Mouse (Mus musculus) lung, postnatal 36 days (tissue): ENCODE results near the gene Mrap.

ENCODE experiments used
- DNase-seq: peaks from one replicate; pipeline ENCODE4 v3.0.0; 2022; ENCODE audit warnings: mixed read lengths

Mrap gene

GRCm38 (mm10) chr16:90759335-90759734 is 21.3 kb downstream of the Mrap start:
- no peak for DNase-seq

GRCm38 (mm10) chr16:90760515-90760914 is 22.5 kb downstream of the Mrap start:
- peak; percentile 21 for DNase-seq

GRCm38 (mm10) chr16:90765195-90765877 is 27.3 kb downstream of the Mrap start:
- no peak for DNase-seq

DNA sequence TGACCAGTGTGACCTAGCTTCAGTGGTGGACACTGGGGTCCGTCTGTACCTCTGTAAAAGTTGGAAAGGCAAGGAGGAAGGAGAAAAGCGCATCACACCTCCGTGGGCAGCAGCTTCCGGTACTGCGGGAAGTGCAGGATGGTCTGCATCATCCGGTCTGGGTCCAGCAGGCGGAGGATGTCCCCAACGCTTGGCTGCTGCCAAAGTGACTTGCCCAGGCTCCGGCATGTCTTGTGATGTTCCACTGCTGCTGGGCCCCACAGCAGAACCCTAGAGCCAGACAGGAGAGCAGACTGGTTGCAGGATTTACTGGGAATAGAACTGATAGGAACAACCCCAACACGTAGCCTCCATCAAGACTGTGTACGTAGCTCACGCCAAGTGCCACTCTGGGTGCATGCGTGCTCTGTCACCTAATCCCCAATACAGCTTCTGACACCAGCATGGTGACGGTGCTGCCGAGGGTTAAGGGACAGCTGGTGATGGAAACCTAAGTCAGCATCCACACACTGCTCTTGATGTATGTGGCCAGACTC is 29.0 kb downstream of the Mrap start:
- DNase-seq: no peak

DNA sequence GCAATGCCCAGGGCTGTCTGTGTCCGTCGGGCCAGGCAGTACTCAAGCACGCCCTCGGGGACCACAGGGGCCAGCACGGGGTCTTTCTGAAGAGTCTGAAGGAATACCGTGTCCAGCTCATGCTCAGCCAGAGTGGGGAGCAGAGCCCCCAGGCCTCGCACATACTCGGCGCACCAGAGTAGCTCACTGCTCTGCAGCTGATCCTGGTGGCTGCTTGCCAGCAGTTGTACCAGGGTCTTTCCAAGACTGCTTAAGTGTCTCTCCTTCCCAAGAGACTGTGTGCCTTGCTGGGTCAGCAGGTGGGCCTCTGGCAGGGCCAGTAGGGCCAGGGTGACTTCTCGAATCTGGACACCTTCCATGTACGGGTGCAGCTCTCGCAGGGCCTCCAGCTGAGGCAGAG is 36.2 kb downstream of the Mrap start:
- no peak for DNase-seq

DNA sequence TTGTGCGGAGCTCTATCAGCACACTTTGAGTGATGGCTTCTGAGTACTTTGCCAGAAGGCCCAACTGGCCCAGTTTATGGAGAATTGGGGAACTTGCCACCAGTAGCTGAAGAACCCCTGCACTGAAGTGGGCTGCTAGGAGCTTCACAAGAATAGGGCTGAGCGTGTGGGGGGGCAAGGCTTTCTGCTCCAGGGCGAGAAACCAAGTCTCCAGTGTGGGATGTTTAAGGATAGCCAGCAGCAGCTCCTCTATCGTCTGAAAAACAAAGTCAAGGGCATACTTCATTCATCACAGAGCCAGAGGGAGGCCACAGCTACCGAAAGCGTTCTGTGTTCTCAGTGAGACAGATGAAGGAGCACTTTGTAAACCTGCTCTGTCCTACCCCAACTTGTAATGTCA is 36.6 kb downstream of the Mrap start:
- no peak for DNase-seq

DNA sequence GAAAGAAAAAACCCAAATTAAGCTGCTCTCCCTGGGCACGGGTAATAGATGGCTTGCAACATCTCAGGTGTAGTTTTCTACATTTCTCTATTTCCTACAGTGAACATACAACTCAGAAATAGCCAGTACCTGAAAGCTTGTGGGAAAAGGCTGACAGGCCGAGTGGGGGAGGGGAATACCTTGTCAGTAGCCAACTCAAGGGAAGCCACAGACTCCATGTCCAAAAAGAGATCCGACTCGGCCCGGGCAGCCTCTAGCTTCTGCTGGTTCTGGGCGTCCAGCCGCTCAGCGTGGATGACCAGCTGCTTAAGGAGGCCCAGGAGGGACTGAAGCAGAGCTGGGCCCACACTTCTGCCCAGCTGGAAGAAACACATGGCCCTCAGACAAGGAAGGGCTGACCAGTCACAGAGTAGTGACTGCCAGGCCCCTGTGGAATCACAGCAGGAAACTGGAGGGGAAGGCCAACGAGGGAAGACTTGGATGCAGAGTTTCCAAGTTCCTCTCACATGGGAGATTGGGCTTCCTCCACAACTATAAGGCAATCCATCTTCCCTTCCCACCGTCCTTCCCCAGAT is 38.0 kb downstream of the Mrap start:
- DNase-seq: no peak

GRCm38 (mm10) chr16:90779783-90780182 is 41.8 kb downstream of the Mrap start:
- DNase-seq: no peak

GRCm38 (mm10) chr16:90783302-90783701 is 45.3 kb downstream of the Mrap start:
- DNase-seq: no peak

- peak; percentile 48 for DNase-seq
Measured at GRCm38 (mm10) chr16:90785257-90785656, 47.2 kb downstream of the Mrap start.

- no peak for DNase-seq
Measured at GRCm38 (mm10) chr16:90788580-90788979, 50.6 kb downstream of the Mrap start.

- DNase-seq: no peak
Measured at GRCm38 (mm10) chr16:90790946-90791345, 52.9 kb downstream of the Mrap start.

DNA sequence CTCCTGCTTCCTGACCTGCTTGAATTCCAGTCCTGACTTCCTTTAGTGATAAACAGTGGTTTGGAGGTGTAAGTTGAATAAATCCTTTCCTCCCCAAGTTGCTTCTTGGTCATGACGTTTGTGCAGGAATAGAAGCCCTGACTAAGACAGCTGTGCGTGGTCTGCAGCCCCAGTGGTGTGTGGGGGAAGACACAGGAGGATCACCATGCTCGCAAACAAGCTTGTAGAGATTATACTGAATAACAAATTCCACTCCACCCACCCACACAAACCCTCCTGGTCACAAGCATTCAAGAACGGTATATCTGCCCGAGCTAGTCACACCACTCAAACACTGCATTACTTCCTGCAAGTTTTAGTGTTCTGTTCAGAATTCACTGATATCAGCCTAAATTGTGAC is 54.1 kb downstream of the Mrap start:
- no peak for DNase-seq

DNA sequence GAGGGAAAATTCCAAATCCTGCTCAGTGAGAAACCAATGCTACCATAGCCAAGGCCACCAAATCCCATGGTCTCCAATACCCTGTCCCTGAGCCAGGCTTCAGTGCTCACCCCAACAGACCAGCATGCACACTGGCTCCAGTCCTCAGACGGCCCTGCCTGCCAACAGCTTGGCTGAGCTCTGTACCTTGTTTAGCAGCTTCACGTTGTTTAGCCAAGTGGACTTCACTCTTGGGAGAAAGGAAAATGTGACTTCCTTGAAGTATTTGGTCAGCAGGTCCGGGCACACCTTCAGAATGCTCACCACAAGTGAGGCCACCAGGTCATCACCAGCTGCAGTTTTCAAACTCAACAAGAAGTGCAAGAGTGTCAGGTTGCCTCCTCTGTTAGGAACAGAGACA is 54.5 kb downstream of the Mrap start:
- peak; percentile 32 for DNase-seq

DNA sequence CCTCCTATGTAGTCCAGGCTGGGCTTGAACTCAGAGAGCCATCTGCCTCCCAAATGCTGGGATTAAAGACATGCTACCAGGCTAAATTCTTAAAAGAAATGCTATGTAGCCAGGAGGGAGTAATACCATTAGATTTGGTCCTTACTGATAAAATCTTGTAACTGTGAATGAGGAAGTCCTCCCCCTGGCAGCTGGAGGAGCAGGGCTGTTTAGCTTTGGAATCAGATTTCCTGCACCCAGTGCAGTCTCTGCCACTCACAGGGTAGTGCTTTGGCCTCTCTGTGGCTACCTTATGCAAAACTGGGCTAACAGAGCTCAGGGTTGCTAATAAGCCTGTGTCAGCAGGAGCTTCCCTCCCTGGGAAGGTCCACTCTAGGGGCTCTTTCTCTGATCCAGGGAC is 56.7 kb downstream of the Mrap start:
- no peak for DNase-seq

DNA sequence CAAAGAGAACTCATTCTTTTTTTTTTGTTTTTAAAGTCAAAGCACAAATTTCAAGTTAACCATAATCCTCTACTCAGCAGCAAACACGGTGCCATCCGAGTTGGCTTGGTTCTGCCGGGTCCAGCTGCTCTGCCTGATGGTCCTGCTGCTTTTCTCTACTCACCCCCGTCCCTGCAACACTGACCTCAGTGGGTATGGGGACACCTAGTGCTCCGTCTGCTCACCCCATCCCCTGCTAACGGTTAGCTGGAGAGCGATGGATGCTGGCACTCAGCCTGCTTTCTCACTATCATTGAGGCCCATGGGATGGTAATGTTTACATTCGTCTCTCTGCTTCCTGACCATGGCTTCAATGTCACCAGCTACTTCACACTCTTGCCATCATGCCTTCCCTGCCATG is 60.4 kb downstream of the Mrap start:
- DNase-seq: no peak

DNA sequence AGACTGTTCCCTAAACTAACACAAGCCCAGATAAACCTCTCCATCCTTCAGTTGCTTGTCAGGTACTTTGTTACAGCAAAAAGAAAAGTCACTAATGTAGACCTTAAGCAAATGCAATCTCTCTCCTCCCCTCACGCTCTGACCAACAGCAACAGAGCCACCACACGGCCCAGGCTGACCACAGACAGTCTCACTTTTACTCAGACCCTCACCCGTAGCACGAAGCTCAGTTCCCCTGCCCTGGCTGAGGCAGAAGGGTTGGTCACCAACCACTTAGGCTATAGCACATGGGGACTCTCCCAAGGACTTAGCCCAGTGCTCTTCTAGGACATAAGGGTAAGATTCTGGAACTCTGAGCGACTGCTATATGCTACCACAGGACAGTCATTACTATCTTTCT is 60.8 kb downstream of the Mrap start:
- no peak for DNase-seq
